Mouse (Mus musculus): Measurements from ENCODE around the gene Cse1l. TPM values are rescaled to one million over a fixed set of nuclear protein-coding genes. Genes with fewer than 3 reads are reported as not detected.

The Cse1l gene
- polyA plus RNA-seq, 1 experiment = 15.8 TPM

GRCm38 (mm10) chr2:166964773-166965172, 58.9 kb downstream of the Cse1l start:
- WGBS = 79% methylated on average over 2 of the region's 2 CpGs
- no peak overlapping the region for H3K27ac ChIP-seq (ENCODE audit: insufficient read depth, low read depth, low read length)
- H3K4me1 ChIP-seq (ENCODE audit: control insufficient read depth, insufficient read depth, low read length) = peaks cover 4% of the 10 kb centered on the region; the same call in 1 of the 2 replicates
- H3K36me3 ChIP-seq (ENCODE audit: control insufficient read depth, insufficient read depth, low read length) = no peaks in the 10 kb centered on the region
- H3K27me3 ChIP-seq (replicated peaks; ENCODE audit: control insufficient read depth, insufficient read depth, low read length) = no peaks in the 10 kb centered on the region
- TF ChIP-seq CTCF (conservative IDR thresholded peaks at IDR 0.05; ENCODE audit: insufficient read depth, insufficient read length, low read depth, low read length) = no peak
- no peak for TF ChIP-seq POLR2A (IDR thresholded peaks at IDR 0.05; ENCODE audit: low read depth, low read length)
- H3K4me3 ChIP-seq (ENCODE audit: insufficient read depth, low read depth, low read length) = no peak overlapping the region
- DNase-seq = no peak

- no peak overlapping the region; the same call in 1 of the 2 replicates for H3K27ac ChIP-seq (ENCODE audit: insufficient read depth, low read depth, low read length)
- TF ChIP-seq POLR2A (IDR thresholded peaks at IDR 0.05; ENCODE audit: low read depth, low read length) = no peak
- WGBS = 38% methylated on average over 1 of the region's 1 CpGs
- DNase-seq = no peak
- no peaks in the 10 kb centered on the region for H3K36me3 ChIP-seq (ENCODE audit: control insufficient read depth, insufficient read depth, low read length)
- no peak overlapping the region for H3K4me3 ChIP-seq (ENCODE audit: insufficient read depth, low read depth, low read length)
- no peaks in the 10 kb centered on the region for H3K27me3 ChIP-seq (replicated peaks; ENCODE audit: control insufficient read depth, insufficient read depth, low read length)
- H3K4me1 ChIP-seq (ENCODE audit: control insufficient read depth, insufficient read depth, low read length) = peaks cover 16% of the 10 kb centered on the region; the same call in 1 of the 2 replicates
Observed at GRCm38 (mm10) chr2:166973153-166973552, 67.3 kb downstream of the Cse1l start.

DNA sequence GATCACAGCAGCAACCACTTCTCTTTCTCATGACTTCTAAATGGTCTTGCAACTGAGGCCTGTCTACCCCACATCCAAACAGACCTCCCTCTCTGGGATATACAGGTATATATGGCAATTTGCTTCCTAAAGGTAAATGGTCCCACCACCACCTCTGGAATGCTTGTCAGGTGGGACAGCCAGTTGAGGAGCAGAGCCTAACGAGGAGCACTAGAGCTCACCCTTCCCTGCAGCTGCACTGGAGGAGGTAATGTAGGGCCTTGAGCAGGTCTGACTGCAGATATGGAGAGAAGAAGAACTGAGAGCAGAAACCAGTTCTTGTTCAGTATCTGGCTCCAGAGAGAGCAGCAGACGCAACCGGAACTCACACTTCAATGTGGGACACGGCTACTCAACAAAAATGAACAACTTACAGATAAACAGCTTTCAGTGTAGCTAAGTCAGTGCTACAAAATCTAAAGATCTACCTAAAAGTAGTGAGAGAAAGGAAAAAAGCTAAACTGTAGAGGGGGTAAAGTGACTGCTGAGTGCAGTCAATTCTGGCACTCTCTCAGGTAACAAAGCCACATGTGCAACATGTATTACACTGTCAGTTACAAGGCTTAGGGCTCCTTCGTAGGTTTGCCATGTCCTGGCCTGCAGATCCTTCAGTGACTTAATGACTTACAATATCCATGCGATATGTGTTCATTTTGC, 68.5 kb downstream of the Cse1l start:
- 66% methylated on average over 6 of the region's 6 CpGs for WGBS
- no peaks in the 10 kb centered on the region for H3K36me3 ChIP-seq (ENCODE audit: control insufficient read depth, insufficient read depth, low read length)
- H3K27ac ChIP-seq (ENCODE audit: insufficient read depth, low read depth, low read length) = 0 out of 2 replicates have a peak overlapping the region, but pooled peaks have one; percentile 5
- TF ChIP-seq POLR2A (IDR thresholded peaks at IDR 0.05; ENCODE audit: low read depth, low read length) = no peak
- TF ChIP-seq CTCF (conservative IDR thresholded peaks at IDR 0.05; ENCODE audit: insufficient read depth, insufficient read length, low read depth, low read length) = no peak
- no peaks in the 10 kb centered on the region for H3K27me3 ChIP-seq (replicated peaks; ENCODE audit: control insufficient read depth, insufficient read depth, low read length)
- H3K4me3 ChIP-seq (ENCODE audit: insufficient read depth, low read depth, low read length) = no peak overlapping the region
- no peak for DNase-seq
- peaks cover 14% of the 10 kb centered on the region; the same call in 1 of the 2 replicates for H3K4me1 ChIP-seq (ENCODE audit: control insufficient read depth, insufficient read depth, low read length)

DNA sequence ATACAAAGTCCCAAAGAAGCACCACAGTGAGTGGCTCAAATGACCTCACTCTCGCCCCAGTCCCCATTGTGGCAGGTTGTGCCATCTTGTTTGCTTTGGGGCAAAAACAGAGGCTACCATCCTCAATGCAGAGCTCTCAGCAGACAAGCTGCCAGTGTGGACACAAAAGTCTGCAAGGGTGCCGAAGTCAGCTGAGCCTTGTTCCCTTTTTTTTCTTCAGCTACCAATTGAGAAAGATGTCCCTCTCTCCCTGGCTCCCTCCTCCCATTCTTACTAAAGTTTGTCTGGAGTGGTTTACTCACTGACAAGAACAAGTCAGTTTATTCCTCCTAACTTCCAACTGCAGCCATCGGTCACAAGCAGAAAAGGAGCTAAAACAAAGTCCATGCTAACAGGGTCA, 70.5 kb downstream of the Cse1l start:
- Histone ChIP-seq H3K36me3 (ENCODE audit: control insufficient read depth, insufficient read depth, low read length) (no peaks in the 10 kb centered on the region), H3K27ac (ENCODE audit: insufficient read depth, low read depth, low read length) (peak overlapping the region; percentile 30; the same call in 1 of the 2 replicates), H3K4me3 (ENCODE audit: insufficient read depth, low read depth, low read length) (no peak overlapping the region), H3K27me3 (replicated peaks; ENCODE audit: control insufficient read depth, insufficient read depth, low read length) (no peaks in the 10 kb centered on the region), H3K4me1 (ENCODE audit: control insufficient read depth, insufficient read depth, low read length) (peaks cover 14% of the 10 kb centered on the region; the same call in 1 of the 2 replicates)
- 45% methylated on average over 3 of the region's 3 CpGs for WGBS
- no peak for TF ChIP-seq CTCF (conservative IDR thresholded peaks at IDR 0.05; ENCODE audit: insufficient read depth, insufficient read length, low read depth, low read length)
- TF ChIP-seq POLR2A (IDR thresholded peaks at IDR 0.05; ENCODE audit: low read depth, low read length) = no peak
- DNase-seq = no peak

DNA sequence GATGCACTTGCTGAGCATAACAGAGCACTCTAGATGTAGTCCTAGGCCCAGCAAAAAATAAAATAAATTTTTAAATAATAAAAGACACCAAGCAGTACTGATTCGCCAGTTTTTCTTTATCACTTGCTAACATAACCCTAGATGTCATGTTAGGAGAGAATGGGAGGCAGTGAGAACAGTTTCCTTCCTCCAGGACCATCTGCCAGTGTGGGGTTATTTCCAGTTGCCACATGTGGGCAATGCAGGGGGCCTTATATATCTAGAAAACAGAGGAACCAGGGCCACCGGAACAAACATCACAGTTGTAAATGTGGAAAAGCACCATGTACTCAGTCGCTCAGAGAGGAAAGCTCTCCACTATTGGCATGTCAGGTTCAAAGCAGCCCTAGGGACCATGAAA, 71.7 kb downstream of the Cse1l start:
- Histone ChIP-seq H3K36me3 (ENCODE audit: control insufficient read depth, insufficient read depth, low read length) (no peaks in the 10 kb centered on the region), H3K27me3 (replicated peaks; ENCODE audit: control insufficient read depth, insufficient read depth, low read length) (no peaks in the 10 kb centered on the region), H3K4me1 (ENCODE audit: control insufficient read depth, insufficient read depth, low read length) (peaks cover 14% of the 10 kb centered on the region; the same call in 1 of the 2 replicates), H3K27ac (ENCODE audit: insufficient read depth, low read depth, low read length) (no peak overlapping the region), H3K4me3 (ENCODE audit: insufficient read depth, low read depth, low read length) (no peak overlapping the region)
- 58% methylated on average over 3 of the region's 3 CpGs for WGBS
- TF ChIP-seq POLR2A (IDR thresholded peaks at IDR 0.05; ENCODE audit: low read depth, low read length) (no peak), CTCF (conservative IDR thresholded peaks at IDR 0.05; ENCODE audit: insufficient read depth, insufficient read length, low read depth, low read length) (no peak)
- DNase-seq = no peak

DNA sequence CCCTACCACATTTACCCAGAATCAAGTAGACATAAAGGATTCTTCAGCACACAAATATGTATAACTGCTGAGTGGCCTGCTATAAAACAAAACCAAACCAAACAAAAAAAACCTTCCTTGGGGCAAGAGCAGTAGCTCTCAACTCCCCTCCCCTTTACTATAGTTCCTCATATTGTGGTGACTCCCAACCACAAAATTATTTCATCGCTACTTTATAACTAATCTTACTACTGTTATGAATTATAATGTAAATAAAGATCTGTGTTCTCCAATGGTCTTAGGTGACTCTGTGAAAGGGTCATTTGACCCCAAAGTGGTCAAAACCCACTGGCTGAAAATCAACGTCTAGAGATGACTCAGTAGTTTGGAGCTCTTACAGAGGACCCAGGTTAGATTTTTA, 74.3 kb downstream of the Cse1l start:
- TF ChIP-seq POLR2A (IDR thresholded peaks at IDR 0.05; ENCODE audit: low read depth, low read length) = no peak
- TF ChIP-seq CTCF (conservative IDR thresholded peaks at IDR 0.05; ENCODE audit: insufficient read depth, insufficient read length, low read depth, low read length) = no peak
- no peak overlapping the region for H3K27ac ChIP-seq (ENCODE audit: insufficient read depth, low read depth, low read length)
- H3K36me3 ChIP-seq (ENCODE audit: control insufficient read depth, insufficient read depth, low read length) = no peaks in the 10 kb centered on the region
- no peaks in the 10 kb centered on the region for H3K27me3 ChIP-seq (replicated peaks; ENCODE audit: control insufficient read depth, insufficient read depth, low read length)
- WGBS = 64% methylated on average over 2 of the region's 2 CpGs
- peaks cover 5% of the 10 kb centered on the region; the same call in 1 of the 2 replicates for H3K4me1 ChIP-seq (ENCODE audit: control insufficient read depth, insufficient read depth, low read length)
- H3K4me3 ChIP-seq (ENCODE audit: insufficient read depth, low read depth, low read length) = no peak overlapping the region
- no peak for DNase-seq

GRCm38 (mm10) chr2:166983351-166983894, 77.6 kb downstream of the Cse1l start:
- H3K4me1 ChIP-seq (ENCODE audit: control insufficient read depth, insufficient read depth, low read length) = peaks cover 2% of the 10 kb centered on the region; the same call in 1 of the 2 replicates
- no peaks in the 10 kb centered on the region for H3K36me3 ChIP-seq (ENCODE audit: control insufficient read depth, insufficient read depth, low read length)
- no peak overlapping the region for H3K27ac ChIP-seq (ENCODE audit: insufficient read depth, low read depth, low read length)
- H3K4me3 ChIP-seq (ENCODE audit: insufficient read depth, low read depth, low read length) = no peak overlapping the region
- no peak for TF ChIP-seq POLR2A (IDR thresholded peaks at IDR 0.05; ENCODE audit: low read depth, low read length)
- peak; percentile 51; the same call in 1 of the 2 replicates for TF ChIP-seq CTCF (conservative IDR thresholded peaks at IDR 0.05; ENCODE audit: insufficient read depth, insufficient read length, low read depth, low read length)
- DNase-seq = no peak
- no peaks in the 10 kb centered on the region for H3K27me3 ChIP-seq (replicated peaks; ENCODE audit: control insufficient read depth, insufficient read depth, low read length)
- 59% methylated on average over 4 of the region's 4 CpGs for WGBS
